Mouse (Mus musculus) kidney, adult 9 months (tissue): ENCODE measurements at regions not wholly inside any gene's neighbourhood (a gene's known extent, or its start where the extent isn't known, plus 50 kb on each side); places are given as distances from the start of the nearest gene placed in this dataset.
A peak's percentile ranks its signal among the peaks of the same experiment; 100 is the strongest.

Source experiments
- DNase-seq: peaks from one replicate; pipeline ENCODE4 v3.0.0; 2022

- DNase-seq, result no peak
These were observed 377.7 kb downstream of the Sox2 start for GRCm38 (mm10) chr3:35027898-35028297.

GRCm38 (mm10) chr3:35029924-35030323 lies 379.7 kb downstream of the Sox2 start:
- no peak for DNase-seq

- no peak for DNase-seq
These were observed 383.4 kb downstream of the Sox2 start for GRCm38 (mm10) chr3:35033587-35033986.

- no peak for DNase-seq
These were observed 385.0 kb downstream of the Sox2 start for GRCm38 (mm10) chr3:35035234-35035633.

GRCm38 (mm10) chr3:35043705-35044104 lies 393.5 kb downstream of the Sox2 start:
- no peak for DNase-seq

- no peak for DNase-seq
These were observed 409.2 kb downstream of the Sox2 start for GRCm38 (mm10) chr3:35059438-35059837.

GRCm38 (mm10) chr3:35060042-35060441 lies 409.8 kb downstream of the Sox2 start:
- no peak for DNase-seq

GRCm38 (mm10) chr3:35066824-35067223 lies 416.6 kb downstream of the Sox2 start:
- DNase-seq, result no peak

- DNase-seq, result no peak
These were observed 418.4 kb downstream of the Sox2 start for GRCm38 (mm10) chr3:35068586-35068985.

GRCm38 (mm10) chr3:35071046-35071445 lies 420.8 kb downstream of the Sox2 start:
- no peak for DNase-seq

GRCm38 (mm10) chr3:35079887-35080286 lies 429.7 kb downstream of the Sox2 start:
- no peak for DNase-seq

- DNase-seq, result peak; percentile 3
These were observed 434.1 kb downstream of the Sox2 start for GRCm38 (mm10) chr3:35084091-35084867.

GRCm38 (mm10) chr3:35088241-35089080 lies 438.3 kb downstream of the Sox2 start:
- no peak for DNase-seq

- DNase-seq, result no peak
These were observed 440.4 kb downstream of the Sox2 start for GRCm38 (mm10) chr3:35090496-35091133.

- DNase-seq, result no peak
These were observed 442.8 kb downstream of the Sox2 start for GRCm38 (mm10) chr3:35093001-35093400.

- DNase-seq, result no peak
These were observed 445.0 kb downstream of the Sox2 start for GRCm38 (mm10) chr3:35095221-35095620.

GRCm38 (mm10) chr3:35096381-35096780 lies 446.2 kb downstream of the Sox2 start:
- no peak for DNase-seq

- no peak for DNase-seq
These were observed 447.6 kb downstream of the Sox2 start for GRCm38 (mm10) chr3:35097766-35098165.

- DNase-seq, result no peak
These were observed 449.0 kb downstream of the Sox2 start for GRCm38 (mm10) chr3:35099226-35099625.

- no peak for DNase-seq
These were observed 449.7 kb downstream of the Sox2 start for GRCm38 (mm10) chr3:35099876-35100420.

- DNase-seq, result no peak
These were observed 451.1 kb downstream of the Sox2 start for GRCm38 (mm10) chr3:35101286-35101685.

GRCm38 (mm10) chr3:35101951-35102350 lies 451.7 kb downstream of the Sox2 start:
- DNase-seq, result no peak
